Mouse (Mus musculus): ENCODE data around the gene Angptl1.

DNA sequence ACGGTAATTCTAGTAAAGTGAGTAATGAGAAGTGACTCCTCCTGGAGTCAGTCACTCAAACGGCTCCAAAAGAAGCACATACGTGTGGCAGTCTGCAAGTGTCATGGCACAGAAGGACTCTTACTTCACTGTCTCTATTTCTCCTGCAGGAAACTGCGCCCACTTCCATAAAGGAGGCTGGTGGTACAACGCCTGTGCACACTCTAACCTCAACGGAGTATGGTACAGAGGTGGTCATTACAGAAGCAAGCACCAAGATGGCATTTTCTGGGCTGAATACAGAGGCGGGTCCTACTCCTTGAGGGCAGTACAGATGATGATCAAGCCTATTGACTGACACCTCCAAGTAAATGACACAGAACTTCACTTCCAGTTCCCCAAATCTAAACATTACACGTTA is 21.9 kb downstream of the Angptl1 start:
- no peak for TF ChIP-seq CTCF (IDR thresholded peaks at IDR 0.05; ENCODE audit: low read depth)
- TF ChIP-seq EP300 (IDR thresholded peaks at IDR 0.05; ENCODE audit: low read depth) = no peak

All from liver, embryonic 14.5 days (tissue).